Mouse (Mus musculus) stomach, embryonic 16.5 days (tissue): ENCODE measurements around the gene Rnd2. TPM values are rescaled to one million over a fixed set of nuclear protein-coding genes. Genes with fewer than 3 reads are reported as not detected.

ENCODE experiments used
- ATAC-seq: fragments of 200-750 bp; cut with Nextera tagmentation; 2 replicates; pipeline ENCODE4 v1.8.0; 2017; ENCODE audit warnings: moderate number of reproducible peaks, moderate TSS enrichment; ENCODE audit not compliant: insufficient read depth, low FRiP score
- H3K27ac ChIP-seq: fragments of 300-500 bp; sonication (generic); 2 replicates; pipeline ENCODE4 v1.5.1; 2014; ENCODE audit warnings: low read length
- H3K27me3 ChIP-seq: fragments of 300-500 bp; sonication (generic); 2 replicates; pipeline ENCODE4 v1.6.1; 2014; ENCODE audit warnings: low read length, control low read depth, mixed read lengths; ENCODE audit not compliant: control insufficient read depth, insufficient read depth
- H3K36me3 ChIP-seq: fragments of 300-500 bp; sonication (generic); 2 replicates; pipeline ENCODE4 v1.6.1; 2014; ENCODE audit warnings: low read length; ENCODE audit not compliant: control insufficient read depth, insufficient read depth
- H3K4me1 ChIP-seq: fragments of 300-500 bp; sonication (generic); 2 replicates; pipeline ENCODE4 v1.6.1; 2014; ENCODE audit warnings: low read length, control low read depth, mixed read lengths; ENCODE audit not compliant: control insufficient read depth, insufficient read depth
- H3K4me2 ChIP-seq: fragments of 300-500 bp; sonication (generic); 2 replicates; pipeline ENCODE4 v1.6.1; 2014; ENCODE audit warnings: low read depth, low read length, mixed read lengths
- H3K4me3 ChIP-seq: fragments of 300-500 bp; sonication (generic); replicated peaks from 2 replicates; pipeline ENCODE4 v1.5.1; 2014; ENCODE audit warnings: mild to moderate bottlenecking, low read length
- H3K9ac ChIP-seq: fragments of 300-500 bp; sonication (generic); 2 replicates; pipeline ENCODE4 v1.6.1; 2014; ENCODE audit warnings: low read length
- H3K9me3 ChIP-seq: fragments of 300-500 bp; sonication (generic); replicated peaks from 2 replicates; pipeline ENCODE4 v1.6.1; 2016; ENCODE audit warnings: low read length, control low read depth; ENCODE audit not compliant: control insufficient read depth
- WGBS: fragments of 180-500 bp; shearing (Covaris S2); extraction: QIAGEN DNeasy Blood & Tissue Kit; methylation state at CpG from one replicate; pipeline ENCODE4 v1.1.7; 2014; 5-methylcytosine and 5-hydroxymethylcytosine counted together
- polyA plus RNA-seq: library from polyadenylated mRNA; unstranded; fragments of >200 nt; fragmentation: Nextera tagmentation; extraction: Ambion mirVana; gene quantifications from 2 replicates; pipeline ENCODE4 v1.2.1, GENCODE M21; 2015

Rnd2 gene
- polyA plus RNA-seq, 1 experiment from 2014 or later: 10.7 TPM

DNA sequence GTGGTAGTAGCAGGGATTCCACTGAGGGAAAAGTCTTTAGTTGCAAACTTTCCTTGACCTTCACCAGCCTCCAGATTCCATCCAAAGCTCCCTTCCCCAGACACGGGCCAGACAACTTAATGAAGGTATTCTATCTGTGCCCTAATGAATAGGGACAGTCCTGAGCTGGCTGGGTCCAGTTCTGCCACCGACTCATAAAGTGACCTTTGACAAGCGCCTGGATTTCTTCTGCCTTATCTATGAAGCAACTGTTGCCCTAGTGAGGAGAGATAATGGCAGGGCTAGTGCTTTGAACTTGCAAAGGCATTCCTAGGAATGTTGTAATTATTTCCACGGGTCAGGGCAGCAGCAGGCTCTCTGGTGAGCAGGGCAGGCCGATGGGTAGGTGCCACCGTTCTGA is 16.1 kb downstream of the Rnd2 start:
- WGBS: 17% methylated on average over 6 of the region's 6 CpGs
- Histone ChIP-seq H3K27me3 (no peaks in the 10 kb centered on the region), H3K9me3 (no peaks in the 10 kb centered on the region), H3K36me3 (no peaks in the 10 kb centered on the region), H3K9ac (no peak overlapping the region), H3K4me2 (no peak overlapping the region), H3K4me3 (no peak overlapping the region), H3K4me1 (peaks cover 8% of the 10 kb centered on the region), H3K27ac (no peak overlapping the region)
- ATAC-seq: peak; percentile 52; the same call in 1 of the 2 replicates

DNA sequence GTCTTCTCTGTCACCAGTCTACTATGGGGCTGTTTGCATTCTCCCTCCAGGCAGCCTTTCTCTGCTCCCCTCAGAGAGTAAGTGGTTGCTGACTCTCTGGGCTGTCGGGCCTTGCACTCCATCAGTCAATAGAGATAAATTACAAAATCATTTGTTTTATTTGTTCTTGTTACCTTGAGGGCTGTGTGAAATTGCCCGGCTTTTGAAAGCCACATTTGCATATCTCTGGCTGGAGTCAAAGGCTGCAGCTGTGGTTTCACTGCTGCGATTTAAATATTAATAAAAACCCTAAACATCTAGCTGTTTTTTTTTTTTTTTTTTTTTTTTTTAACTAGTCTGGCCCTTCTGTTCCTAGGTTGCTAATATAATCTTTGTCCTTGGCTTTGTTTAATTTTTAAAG is 19.0 kb downstream of the Rnd2 start:
- H3K4me2 ChIP-seq: no peak overlapping the region
- ATAC-seq: no peak
- H3K4me3 ChIP-seq: no peak overlapping the region
- H3K36me3 ChIP-seq: no peaks in the 10 kb centered on the region
- 25% methylated on average over 3 of the region's 3 CpGs for WGBS
- no peaks in the 10 kb centered on the region for H3K9me3 ChIP-seq
- H3K4me1 ChIP-seq: peaks cover 7% of the 10 kb centered on the region
- H3K27me3 ChIP-seq: no peaks in the 10 kb centered on the region
- H3K27ac ChIP-seq: no peak overlapping the region
- no peak overlapping the region for H3K9ac ChIP-seq

DNA sequence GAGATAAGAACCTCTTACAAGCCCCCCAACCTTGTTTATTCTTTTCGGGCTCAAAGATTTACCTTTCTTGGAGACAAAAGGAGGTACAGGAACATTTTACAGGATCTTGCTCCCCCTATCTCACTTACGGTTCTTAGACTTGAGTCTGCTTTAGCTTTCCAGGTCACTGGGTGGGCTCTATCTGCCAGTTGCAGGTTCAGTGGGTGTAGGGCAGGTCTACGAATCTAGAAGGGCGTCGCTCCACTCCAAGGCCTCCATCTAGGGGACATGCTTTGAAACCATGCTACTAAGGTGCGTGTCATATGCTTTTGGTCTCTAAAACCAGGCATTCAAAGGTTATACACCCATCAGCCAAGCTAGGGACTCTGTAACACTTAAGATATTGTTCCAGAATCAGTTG is 19.4 kb downstream of the Rnd2 start:
- WGBS: 48% methylated on average over 6 of the region's 6 CpGs
- Histone ChIP-seq H3K27me3 (no peaks in the 10 kb centered on the region), H3K4me1 (peaks cover 3% of the 10 kb centered on the region), H3K9ac (no peak overlapping the region), H3K27ac (no peak overlapping the region), H3K4me2 (no peak overlapping the region), H3K36me3 (no peaks in the 10 kb centered on the region), H3K9me3 (no peaks in the 10 kb centered on the region), H3K4me3 (no peak overlapping the region)
- ATAC-seq: no peak

DNA sequence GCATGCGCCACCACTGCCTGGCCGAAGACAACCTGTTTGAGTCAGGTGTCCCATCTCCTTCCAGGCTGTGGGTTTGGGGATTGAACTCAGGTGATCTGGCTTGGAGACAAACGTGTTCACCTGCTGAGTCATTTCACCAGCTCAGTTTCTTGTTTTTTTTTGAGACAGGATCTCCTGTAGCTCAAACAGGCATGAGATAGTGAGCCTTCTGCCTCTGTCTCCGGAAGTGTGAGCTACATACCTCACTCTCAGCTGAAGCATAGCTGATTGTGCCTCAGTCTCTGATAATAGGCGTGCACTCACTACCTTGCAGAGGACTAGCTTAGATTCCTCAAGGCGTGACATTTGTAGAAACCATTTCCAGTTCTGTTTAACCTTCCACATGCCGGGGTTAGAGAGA is 20.0 kb downstream of the Rnd2 start:
- no peak for ATAC-seq
- H3K27me3 ChIP-seq: no peaks in the 10 kb centered on the region
- 69% methylated on average over 7 of the region's 7 CpGs for WGBS

DNA sequence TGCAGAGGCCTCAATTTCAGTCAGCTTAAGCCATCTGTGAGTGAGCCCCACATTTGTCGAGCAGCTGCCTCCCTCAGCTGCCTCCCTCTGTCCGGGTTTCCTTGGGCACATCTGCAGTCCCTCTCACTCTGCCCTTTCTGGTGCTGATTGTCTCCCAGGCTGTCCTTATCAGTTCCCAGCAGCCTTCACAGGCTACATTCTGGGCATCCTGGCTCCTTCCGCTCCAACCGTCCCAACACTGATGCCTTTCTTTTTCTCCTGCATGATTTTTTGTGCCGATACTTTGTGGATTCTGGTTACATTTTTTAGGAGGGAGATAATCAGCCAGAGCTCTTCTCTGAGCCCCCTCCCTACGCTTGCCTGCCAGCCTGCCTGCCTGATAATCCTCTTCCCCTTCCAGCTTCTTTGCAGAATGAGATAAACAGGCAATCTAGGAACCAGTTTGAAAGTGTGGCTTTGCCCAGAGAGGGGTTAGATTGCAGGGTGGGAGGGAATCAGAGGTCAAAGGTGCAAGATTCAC is 20.8 kb downstream of the Rnd2 start:
- no peak overlapping the region for H3K9ac ChIP-seq
- H3K4me3 ChIP-seq: no peak overlapping the region
- H3K36me3 ChIP-seq: no peaks in the 10 kb centered on the region
- H3K27ac ChIP-seq: 0 out of 2 replicates have a peak overlapping the region, but pooled peaks have one; percentile 14
- H3K27me3 ChIP-seq: no peaks in the 10 kb centered on the region
- H3K9me3 ChIP-seq: no peaks in the 10 kb centered on the region
- 38% methylated on average over 6 of the region's 6 CpGs for WGBS
- no peak for ATAC-seq
- no peaks in the 10 kb centered on the region for H3K4me1 ChIP-seq
- H3K4me2 ChIP-seq: no peak overlapping the region

More for the DNA sequence above, 20.0 kb downstream of the Rnd2 start:
- no peaks in the 10 kb centered on the region for H3K36me3 ChIP-seq
- no peaks in the 10 kb centered on the region for H3K4me1 ChIP-seq
- H3K9me3 ChIP-seq: no peaks in the 10 kb centered on the region
- no peak overlapping the region for H3K4me3 ChIP-seq
- H3K9ac ChIP-seq: no peak overlapping the region
- no peak overlapping the region for H3K4me2 ChIP-seq
- no peak overlapping the region for H3K27ac ChIP-seq

DNA sequence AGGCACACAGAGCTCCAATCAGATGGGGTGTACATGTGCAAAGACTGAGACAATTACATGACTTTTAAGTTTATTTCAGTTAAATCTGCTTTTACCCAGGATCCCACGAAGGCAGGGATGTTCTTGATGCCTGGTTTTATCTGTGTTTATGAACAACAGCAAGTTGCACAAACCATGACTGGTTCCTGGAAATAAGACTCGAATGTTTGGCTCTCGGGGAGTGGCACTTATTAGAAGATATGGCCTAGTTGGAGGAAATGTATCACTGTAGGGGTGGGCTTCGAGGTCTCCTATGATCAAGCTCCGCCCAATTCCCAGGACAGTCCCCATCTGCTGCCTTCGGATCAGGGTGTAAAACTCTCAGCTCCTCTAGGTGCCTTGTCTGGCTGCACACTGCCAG is 21.3 kb downstream of the Rnd2 start:
- H3K27me3 ChIP-seq: no peaks in the 10 kb centered on the region
- no peak for ATAC-seq
- no peaks in the 10 kb centered on the region for H3K9me3 ChIP-seq
- H3K4me3 ChIP-seq: no peak overlapping the region
- no peaks in the 10 kb centered on the region for H3K36me3 ChIP-seq
- no peak overlapping the region for H3K9ac ChIP-seq
- WGBS: 61% methylated on average over 6 of the region's 6 CpGs
- no peak overlapping the region for H3K27ac ChIP-seq
- H3K4me2 ChIP-seq: no peak overlapping the region
- no peaks in the 10 kb centered on the region for H3K4me1 ChIP-seq

DNA sequence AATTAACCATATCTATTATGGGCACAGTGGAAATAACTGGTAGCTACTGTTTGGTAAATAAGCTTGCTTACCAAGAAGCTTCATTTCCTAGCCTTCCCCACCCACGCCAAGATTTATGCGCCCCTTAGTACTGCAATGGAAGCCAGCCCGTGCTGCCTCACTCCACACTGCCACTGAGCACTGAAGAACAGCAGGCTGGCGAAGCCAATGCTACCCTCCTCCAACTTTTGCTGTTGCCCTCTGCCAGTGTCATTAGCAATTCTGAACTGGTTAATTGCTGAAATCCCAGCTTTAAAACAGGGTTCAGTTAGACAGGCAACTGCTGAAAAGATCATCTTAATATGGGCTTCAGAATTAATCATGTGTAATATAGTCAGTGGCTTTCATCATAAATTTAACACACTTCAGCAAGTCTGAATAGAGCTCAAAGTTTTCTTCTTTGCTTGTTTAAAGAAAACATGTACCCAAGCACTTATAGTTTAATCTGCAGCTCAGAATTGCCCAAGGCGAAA is 41.5 kb downstream of the Rnd2 start:
- no peak overlapping the region for H3K27ac ChIP-seq
- no peaks in the 10 kb centered on the region for H3K36me3 ChIP-seq
- whole genome bisulfite sequencing: 90% methylated on average over 5 of the region's 5 CpGs
- H3K4me2 ChIP-seq: no peak overlapping the region
- no peak overlapping the region for H3K9ac ChIP-seq
- ATAC-seq: no peak
- no peak overlapping the region for H3K4me3 ChIP-seq
- H3K4me1 ChIP-seq: no peaks in the 10 kb centered on the region
- no peaks in the 10 kb centered on the region for H3K27me3 ChIP-seq
- H3K9me3 ChIP-seq: no peaks in the 10 kb centered on the region

DNA sequence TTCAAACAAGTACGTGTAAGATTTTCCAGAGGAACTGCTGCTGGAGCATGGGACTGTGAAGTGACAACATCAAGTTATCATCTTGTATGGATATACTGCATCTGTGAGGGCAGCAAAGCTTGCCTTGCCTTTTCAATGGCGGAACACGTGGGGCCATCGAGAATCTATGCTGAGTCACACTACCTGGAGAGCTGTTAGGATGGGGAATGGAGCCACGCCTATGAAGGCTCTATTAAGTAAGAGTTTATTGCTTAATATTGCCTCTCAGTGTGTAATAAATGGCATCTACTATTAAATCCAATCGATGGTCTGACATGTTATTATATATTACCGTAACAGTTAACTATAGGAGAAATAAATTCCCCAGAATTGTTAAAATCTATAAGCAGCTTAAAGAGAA is 42.3 kb downstream of the Rnd2 start:
- H3K36me3 ChIP-seq: no peaks in the 10 kb centered on the region
- no peaks in the 10 kb centered on the region for H3K27me3 ChIP-seq
- H3K27ac ChIP-seq: no peak overlapping the region
- H3K4me1 ChIP-seq: no peaks in the 10 kb centered on the region
- no peak overlapping the region for H3K4me2 ChIP-seq
- WGBS: 89% methylated on average over 7 of the region's 7 CpGs
- no peak overlapping the region for H3K9ac ChIP-seq
- H3K9me3 ChIP-seq: no peaks in the 10 kb centered on the region
- no peak for ATAC-seq
- H3K4me3 ChIP-seq: no peak overlapping the region

DNA sequence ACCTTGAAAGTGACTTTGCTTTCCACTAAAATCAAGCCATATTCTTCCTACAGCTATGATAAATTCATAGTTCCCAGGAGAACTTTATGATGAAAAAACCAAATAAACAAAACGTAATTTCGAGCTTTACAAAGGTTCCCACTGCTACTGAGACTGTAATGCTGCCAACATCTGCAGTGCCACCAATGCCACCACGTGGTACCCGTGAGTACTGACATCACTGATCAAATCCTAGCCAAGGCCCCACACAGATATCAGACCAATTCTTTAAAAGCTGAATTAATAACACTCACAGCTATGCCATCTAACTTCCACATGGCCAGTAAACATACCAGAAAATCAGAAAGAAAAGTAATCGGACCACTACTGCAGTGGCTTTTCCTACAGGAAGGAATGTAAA is 54.1 kb downstream of the Rnd2 start:
- Histone ChIP-seq H3K9me3 (no peaks in the 10 kb centered on the region), H3K4me1 (no peaks in the 10 kb centered on the region), H3K36me3 (0 out of 2 replicates have a peak, but pooled peaks cover 4% of the 10 kb centered on the region), H3K27me3 (no peaks in the 10 kb centered on the region), H3K4me2 (no peak overlapping the region), H3K4me3 (no peak overlapping the region), H3K27ac (no peak overlapping the region), H3K9ac (no peak overlapping the region)
- no peak for ATAC-seq
- 78% methylated on average over 5 of the region's 5 CpGs for WGBS
